Mouse (Mus musculus) heart, adult 18-20 months (tissue): ENCODE measurements around the gene Mzf1. TPM values are rescaled to one million over a fixed set of nuclear protein-coding genes. Genes with fewer than 3 reads are reported as not detected.

ENCODE experiments used
- DNase-seq, 2 experiments: peaks; one replicate each; pipeline ENCODE4 v3.0.0; 2021 to 2022; ENCODE audit warnings: mixed read lengths in 1 of 2
- total RNA-seq, 2 experiments: library from RNA; stranded (reverse); gene quantifications; 2 replicates each; pipeline ENCODE4 v1.2.3; 2021

Gene Mzf1
- total RNA-seq, 2 experiments from 2014 or later, result 0.07 to 0.21 TPM

- no peak for DNase-seq
Observed at GRCm38 (mm10) chr7:13003380-13003779, 51.2 kb downstream of the Mzf1 start.

- DNase-seq, result no peak
Observed at GRCm38 (mm10) chr7:13001584-13001983, 53.0 kb downstream of the Mzf1 start.

DNA sequence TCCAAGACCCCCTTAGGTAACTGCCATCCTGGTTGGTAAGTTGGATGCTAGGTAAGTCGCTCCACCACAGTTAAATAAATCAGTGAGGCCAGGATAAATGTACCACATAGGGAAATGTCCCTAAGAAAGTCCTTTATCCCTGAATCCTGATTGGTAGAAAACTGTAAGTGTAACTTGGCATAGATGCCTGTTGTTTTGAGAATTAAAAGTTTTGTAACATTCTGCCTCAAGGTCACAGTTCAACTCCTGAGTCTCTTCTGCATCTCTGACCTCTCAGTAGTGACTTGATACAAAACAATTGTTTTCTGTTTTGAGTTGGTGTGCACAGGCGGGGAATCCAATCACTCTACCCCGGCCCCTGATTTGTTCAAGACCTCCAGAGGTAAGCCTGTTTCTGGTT lies 55.7 kb downstream of the Mzf1 start, which contains the start of gene Trim28:
Gene Trim28, plus strand, starts transcription at position 264 of the 400 bp plus-strand sequence.
- no peak for DNase-seq

GRCm38 (mm10) chr7:12998053-12998452 lies 56.5 kb downstream of the Mzf1 start, which contains the start of gene Slc27a5:
Gene Slc27a5, minus strand, starts transcription at chr7:12998192.
- DNase-seq, result no peak

GRCm38 (mm10) chr7:12997230-12997629 lies 57.3 kb downstream of the Mzf1 start:
- no peak for DNase-seq

DNA sequence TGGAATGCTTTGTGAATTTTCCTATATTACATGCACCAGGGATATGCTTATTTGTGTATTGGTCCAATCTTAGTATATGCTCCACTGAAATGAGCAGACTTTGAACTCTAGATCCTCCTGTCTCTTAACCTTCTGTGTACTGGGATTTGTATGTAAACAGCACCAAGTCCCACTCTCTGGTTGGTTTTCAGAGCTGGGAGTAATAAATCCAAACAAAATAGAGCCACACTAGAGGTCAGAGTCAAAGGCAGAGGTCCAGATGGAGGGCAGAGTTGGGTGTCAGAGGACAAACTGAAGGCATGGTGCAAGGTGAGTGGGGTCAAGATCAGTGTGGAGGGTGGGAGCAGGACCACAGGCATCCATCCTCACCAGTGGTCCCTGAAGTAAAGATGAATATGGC lies 58.7 kb downstream of the Mzf1 start:
- DNase-seq, result no peak

DNA sequence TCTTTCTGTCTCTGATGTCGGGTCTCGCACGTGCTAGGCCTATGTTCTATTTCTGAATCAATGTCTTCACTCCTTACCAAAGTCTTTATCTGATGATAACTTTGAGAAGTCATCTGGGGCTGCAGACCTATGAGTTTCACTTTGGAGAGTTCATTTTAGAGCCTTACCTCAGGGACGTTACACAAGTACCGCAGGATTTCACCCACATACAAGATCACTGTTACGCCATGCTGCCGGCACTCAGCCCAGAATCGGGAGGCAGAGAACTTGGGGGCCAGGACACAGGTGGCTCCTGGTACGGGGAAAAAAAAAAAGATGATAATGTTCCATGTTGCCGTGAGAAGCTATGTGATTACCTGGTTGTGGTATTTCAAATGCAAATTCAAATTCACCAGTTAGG lies 61.4 kb downstream of the Mzf1 start:
- no peak for DNase-seq

Other genes with a start within 250 kb of the Mzf1 start
- 1 to 10 TPM; 4.3 to 6.1 TPM for gene Zfp329, start 235.9 kb downstream of the Mzf1 start, total RNA-seq
- 10 to 100 TPM; 17.0 to 18.4 TPM for gene Zfp110, start 220.0 kb downstream of the Mzf1 start, total RNA-seq
- 1 to 10 TPM; 2.9 to 3.1 TPM for gene Zfp128, start 173.6 kb downstream of the Mzf1 start, total RNA-seq
- 1 to 10 TPM; 5.5 to 5.8 TPM for gene Zscan22, start 156.9 kb downstream of the Mzf1 start, total RNA-seq
- 100 to 1,000 TPM; 575 to 632 TPM for gene Rps5, start 132.5 kb downstream of the Mzf1 start, total RNA-seq
- under 1 TPM; 0.17 to 0.39 TPM for gene Rnf225, start 127.3 kb downstream of the Mzf1 start, total RNA-seq
- 1 to 10 TPM; 2.3 to 2.4 TPM for gene Zfp324, start 88.9 kb downstream of the Mzf1 start, total RNA-seq
- 1 to 10 TPM; 2.1 to 2.2 TPM for gene Zfp446, start 76.9 kb downstream of the Mzf1 start, total RNA-seq
- gene Slc27a5, start 56.6 kb downstream of the Mzf1 start, total RNA-seq, result not detected
- 10 to 100 TPM; 93.5 to 96.6 TPM for gene Trim28, start 55.6 kb downstream of the Mzf1 start, total RNA-seq
- 1 to 10 TPM; 7.3 to 7.4 TPM for gene Zbtb45, start 44.7 kb downstream of the Mzf1 start, total RNA-seq
- gene Chmp2a, start 20.0 kb downstream of the Mzf1 start, total RNA-seq, result 100 to 1,000 TPM; 132 to 164 TPM
- 100 to 1,000 TPM; 177 to 187 TPM for gene Ube2m, start 16.5 kb downstream of the Mzf1 start, total RNA-seq
- gene Vmn1r85, start 40.4 kb upstream of the Mzf1 start, total RNA-seq, result not detected
- not detected for gene Vmn1r86, start 65.2 kb upstream of the Mzf1 start, total RNA-seq
- not detected for gene Vmn1r87, start 85.4 kb upstream of the Mzf1 start, total RNA-seq
- gene Vmn1r88, start 104.8 kb upstream of the Mzf1 start, total RNA-seq, result under 1 TPM in 1 of 2 experiments, not detected in 1; 0.05 TPM
- gene Vmn1r89, start 158.3 kb upstream of the Mzf1 start, total RNA-seq, result not detected
- gene Lig1, start 222.5 kb upstream of the Mzf1 start, total RNA-seq, result 1 to 10 TPM; 2.6 to 4.8 TPM
- 10 to 100 TPM in 1 of 2 experiments, 1 to 10 TPM in 1; 9.6 to 11.0 TPM for gene Zswim9, start 224.0 kb upstream of the Mzf1 start, total RNA-seq